Mouse (Mus musculus) forebrain, embryonic 15.5 days (tissue): ENCODE data around the gene Rsg1. TPM values are rescaled to one million over a fixed set of nuclear protein-coding genes. Genes with fewer than 3 reads are reported as not detected.
A peak's percentile ranks its signal among the peaks of the same experiment; 100 is the strongest.

Experiments
- ATAC-seq: fragments of 200-750 bp; cut with Nextera tagmentation; replicated peaks from 2 replicates; pipeline ENCODE4 v1.8.0; 2017; ENCODE audit warnings: mild to moderate bottlenecking, moderate TSS enrichment, moderate library complexity
- H3K27ac ChIP-seq: fragments of 300-500 bp; sonication (generic); replicated peaks from 2 replicates; pipeline ENCODE4 v1.5.1; 2015; ENCODE audit warnings: mild to moderate bottlenecking, inconsistent platforms
- H3K27me3 ChIP-seq: fragments of 300-500 bp; sonication (generic); 2 replicates; pipeline ENCODE4 v1.6.1; 2015; ENCODE audit warnings: inconsistent platforms
- H3K36me3 ChIP-seq: fragments of 300-500 bp; sonication (generic); 2 replicates; pipeline ENCODE4 v1.6.1; 2015; ENCODE audit warnings: mild to moderate bottlenecking, inconsistent platforms
- H3K4me1 ChIP-seq: fragments of 300-500 bp; sonication (generic); 2 replicates; pipeline ENCODE4 v1.6.1; 2015; ENCODE audit warnings: inconsistent platforms
- H3K4me2 ChIP-seq: fragments of 300-500 bp; sonication (generic); replicated peaks from 2 replicates; pipeline ENCODE4 v1.6.1; 2015; ENCODE audit warnings: mild to moderate bottlenecking, inconsistent platforms
- H3K4me3 ChIP-seq: fragments of 300-500 bp; sonication (generic); 2 replicates; pipeline ENCODE4 v1.5.1; 2015; ENCODE audit warnings: mild to moderate bottlenecking, inconsistent platforms
- H3K9ac ChIP-seq: fragments of 300-500 bp; sonication (generic); replicated peaks from 2 replicates; pipeline ENCODE4 v1.6.1; 2015; ENCODE audit warnings: mild to moderate bottlenecking, inconsistent platforms
- H3K9me3 ChIP-seq: fragments of 300-500 bp; sonication (generic); 2 replicates; pipeline ENCODE4 v1.6.1; 2016; ENCODE audit warnings: inconsistent platforms
- WGBS: fragments of 180-500 bp; shearing (Covaris S2); methylation state at CpG from one replicate; pipeline ENCODE4 v1.1.7; 2015; ENCODE audit warnings: mixed read lengths; 5-methylcytosine and 5-hydroxymethylcytosine counted together
- polyA plus RNA-seq: library from polyadenylated mRNA; unstranded; fragments of >200 nt; fragmentation: Nextera tagmentation; extraction: Ambion mirVana; gene quantifications from 2 replicates; pipeline ENCODE4 v1.2.1, GENCODE M21; 2015

Gene Rsg1
- polyA plus RNA-seq, 1 experiment from 2014 or later = 10.9 TPM

- peaks cover 19% of the 10 kb centered on the region for H3K36me3 ChIP-seq
- H3K9ac ChIP-seq = no peak overlapping the region
- no peak overlapping the region for H3K27ac ChIP-seq
- H3K4me1 ChIP-seq = no peaks in the 10 kb centered on the region
- WGBS = 93% methylated on average over 7 of the region's 7 CpGs
- H3K27me3 ChIP-seq = no peaks in the 10 kb centered on the region
- H3K9me3 ChIP-seq = no peaks in the 10 kb centered on the region
- H3K4me3 ChIP-seq = no peak overlapping the region
- H3K4me2 ChIP-seq = no peak overlapping the region
- no peak for ATAC-seq
Observed at GRCm38 (mm10) chr4:141191294-141191693, 22.5 kb upstream of the Rsg1 start.

- Histone ChIP-seq H3K4me3 (no peak overlapping the region), H3K27me3 (no peaks in the 10 kb centered on the region), H3K9me3 (no peaks in the 10 kb centered on the region), H3K36me3 (peaks cover 42% of the 10 kb centered on the region), H3K4me1 (no peaks in the 10 kb centered on the region), H3K9ac (no peak overlapping the region), H3K4me2 (no peak overlapping the region), H3K27ac (no peak overlapping the region)
- WGBS = 94% methylated on average over 6 of the region's 6 CpGs
- ATAC-seq = no peak
Observed at GRCm38 (mm10) chr4:141194553-141194952, 19.2 kb upstream of the Rsg1 start.

- H3K4me2 ChIP-seq = no peak overlapping the region
- H3K9me3 ChIP-seq = no peaks in the 10 kb centered on the region
- WGBS = 94% methylated on average over 13 of the region's 13 CpGs
- ATAC-seq = no peak
- no peaks in the 10 kb centered on the region for H3K4me1 ChIP-seq
- no peak overlapping the region for H3K4me3 ChIP-seq
- H3K27ac ChIP-seq = no peak overlapping the region
- no peak overlapping the region for H3K9ac ChIP-seq
- H3K36me3 ChIP-seq = peaks cover 55% of the 10 kb centered on the region
- H3K27me3 ChIP-seq = no peaks in the 10 kb centered on the region
Observed at GRCm38 (mm10) chr4:141196981-141197685, 16.6 kb upstream of the Rsg1 start.

- no peak overlapping the region for H3K4me2 ChIP-seq
- no peak for ATAC-seq
- no peaks in the 10 kb centered on the region for H3K27me3 ChIP-seq
- H3K36me3 ChIP-seq = peaks cover 55% of the 10 kb centered on the region
- no peaks in the 10 kb centered on the region for H3K4me1 ChIP-seq
- no peak overlapping the region for H3K4me3 ChIP-seq
- WGBS = 94% methylated on average over 11 of the region's 13 CpGs
- no peak overlapping the region for H3K9ac ChIP-seq
- no peak overlapping the region for H3K27ac ChIP-seq
- H3K9me3 ChIP-seq = no peaks in the 10 kb centered on the region
Observed at GRCm38 (mm10) chr4:141197686-141198035, 16.1 kb upstream of the Rsg1 start.

GRCm38 (mm10) chr4:141200906-141201305 lies 12.8 kb upstream of the Rsg1 start:
- Histone ChIP-seq H3K4me2 (no peak overlapping the region), H3K27ac (no peak overlapping the region), H3K27me3 (no peaks in the 10 kb centered on the region), H3K9ac (no peak overlapping the region), H3K4me1 (no peaks in the 10 kb centered on the region), H3K36me3 (peaks cover 43% of the 10 kb centered on the region), H3K9me3 (no peaks in the 10 kb centered on the region), H3K4me3 (no peak overlapping the region)
- no peak for ATAC-seq
- WGBS = 89% methylated on average over 11 of the region's 11 CpGs

GRCm38 (mm10) chr4:141202192-141202591 lies 11.6 kb upstream of the Rsg1 start:
- H3K9ac ChIP-seq = no peak overlapping the region
- H3K4me3 ChIP-seq = no peak overlapping the region
- no peak overlapping the region for H3K4me2 ChIP-seq
- H3K27me3 ChIP-seq = no peaks in the 10 kb centered on the region
- peaks cover 32% of the 10 kb centered on the region for H3K36me3 ChIP-seq
- no peak for ATAC-seq
- no peaks in the 10 kb centered on the region for H3K9me3 ChIP-seq
- 94% methylated on average over 6 of the region's 6 CpGs for WGBS
- no peak overlapping the region for H3K27ac ChIP-seq
- H3K4me1 ChIP-seq = no peaks in the 10 kb centered on the region

GRCm38 (mm10) chr4:141204580-141205061 lies 9.1 kb upstream of the Rsg1 start:
- H3K9me3 ChIP-seq = no peaks in the 10 kb centered on the region
- no peak overlapping the region for H3K4me2 ChIP-seq
- WGBS = 75% methylated on average over 4 of the region's 4 CpGs
- no peak overlapping the region for H3K9ac ChIP-seq
- no peak overlapping the region for H3K27ac ChIP-seq
- H3K4me1 ChIP-seq = no peaks in the 10 kb centered on the region
- no peaks in the 10 kb centered on the region for H3K27me3 ChIP-seq
- peaks cover 16% of the 10 kb centered on the region for H3K36me3 ChIP-seq
- H3K4me3 ChIP-seq = no peak overlapping the region
- ATAC-seq = no peak

- H3K4me1 ChIP-seq = no peaks in the 10 kb centered on the region
- H3K27ac ChIP-seq = no peak overlapping the region
- H3K9me3 ChIP-seq = no peaks in the 10 kb centered on the region
- no peak overlapping the region for H3K4me3 ChIP-seq
- H3K36me3 ChIP-seq = no peaks in the 10 kb centered on the region; the same call in 1 of the 2 replicates
- ATAC-seq = no peak
- no peak overlapping the region for H3K9ac ChIP-seq
- WGBS = 95% methylated on average over 5 of the region's 5 CpGs
- H3K4me2 ChIP-seq = no peak overlapping the region
- no peaks in the 10 kb centered on the region for H3K27me3 ChIP-seq
Observed at GRCm38 (mm10) chr4:141207081-141207480, 6.7 kb upstream of the Rsg1 start.

GRCm38 (mm10) chr4:141210524-141211219 lies 3.1 kb upstream of the Rsg1 start:
- 77% methylated on average over 14 of the region's 14 CpGs for WGBS
- H3K4me2 ChIP-seq = peak overlapping the region; percentile 36
- peak overlapping the region; percentile 31 for H3K4me3 ChIP-seq
- H3K4me1 ChIP-seq = peaks cover 12% of the 10 kb centered on the region
- H3K27me3 ChIP-seq = no peaks in the 10 kb centered on the region
- H3K9me3 ChIP-seq = no peaks in the 10 kb centered on the region
- peak overlapping the region; percentile 9; the same call in 1 of the 2 replicates for H3K9ac ChIP-seq
- ATAC-seq = no peak
- peak overlapping the region; percentile 51 for H3K27ac ChIP-seq
- H3K36me3 ChIP-seq = no peaks in the 10 kb centered on the region

- no peak overlapping the region for H3K27ac ChIP-seq
- peaks cover 12% of the 10 kb centered on the region for H3K4me1 ChIP-seq
- H3K4me2 ChIP-seq = no peak overlapping the region
- H3K9me3 ChIP-seq = no peaks in the 10 kb centered on the region
- no peak overlapping the region for H3K4me3 ChIP-seq
- no peaks in the 10 kb centered on the region for H3K27me3 ChIP-seq
- no peaks in the 10 kb centered on the region for H3K36me3 ChIP-seq
- 96% methylated on average over 4 of the region's 4 CpGs for WGBS
- ATAC-seq = no peak
- H3K9ac ChIP-seq = no peak overlapping the region
Observed at GRCm38 (mm10) chr4:141211646-141212045, 2.1 kb upstream of the Rsg1 start.

- no peak overlapping the region for H3K4me2 ChIP-seq
- peak; percentile 7; the same call in 1 of the 2 replicates for ATAC-seq
- H3K4me1 ChIP-seq = peaks cover 12% of the 10 kb centered on the region
- no peak overlapping the region for H3K4me3 ChIP-seq
- H3K27me3 ChIP-seq = no peaks in the 10 kb centered on the region
- H3K9me3 ChIP-seq = no peaks in the 10 kb centered on the region
- no peak overlapping the region for H3K9ac ChIP-seq
- WGBS = 73% methylated on average over 9 of the region's 9 CpGs
- no peaks in the 10 kb centered on the region for H3K36me3 ChIP-seq
- no peak overlapping the region for H3K27ac ChIP-seq
Observed at GRCm38 (mm10) chr4:141212892-141213291, 864 bp upstream of the Rsg1 start.

- Histone ChIP-seq H3K4me1 (peaks cover 12% of the 10 kb centered on the region), H3K9me3 (no peaks in the 10 kb centered on the region), H3K9ac (peak overlapping the region; percentile 80), H3K4me3 (peak overlapping the region; percentile 66), H3K36me3 (no peaks in the 10 kb centered on the region), H3K4me2 (peak overlapping the region; percentile 89), H3K27me3 (no peaks in the 10 kb centered on the region), H3K27ac (peak overlapping the region; percentile 79)
- peak; percentile 51 for ATAC-seq
- WGBS = 31% methylated on average over 2 of the region's 2 CpGs
Observed at GRCm38 (mm10) chr4:141213342-141213741, 414 bp upstream of the Rsg1 start.
